Mouse (Mus musculus) heart, embryonic 10.5 days (tissue): ENCODE measurements around the gene Smarca2. TPM values are rescaled to one million over a fixed set of nuclear protein-coding genes. Genes with fewer than 3 reads are reported as not detected.

Experiments used
- DNase-seq: peaks from one replicate; pipeline ENCODE4 v3.0.0-alpha.2; 2017; ENCODE audit warnings: low spot score
- H3K27ac ChIP-seq: fragments of 300-500 bp; sonication (generic); 2 replicates; pipeline ENCODE4 v1.5.1; 2016; ENCODE audit warnings: mild to moderate bottlenecking
- H3K27me3 ChIP-seq: fragments of 300-500 bp; sonication (generic); 2 replicates; pipeline ENCODE4 v1.6.1; 2016; ENCODE audit warnings: mild to moderate bottlenecking; ENCODE audit not compliant: poor library complexity, insufficient read depth, severe bottlenecking
- H3K36me3 ChIP-seq: fragments of 300-500 bp; sonication (generic); 2 replicates; pipeline ENCODE4 v1.6.1; 2016; ENCODE audit warnings: mild to moderate bottlenecking, moderate library complexity
- H3K4me1 ChIP-seq: fragments of 300-500 bp; sonication (generic); 2 replicates; pipeline ENCODE4 v1.6.1; 2016; ENCODE audit warnings: mild to moderate bottlenecking
- H3K4me3 ChIP-seq: fragments of 300-500 bp; sonication (generic); 2 replicates; pipeline ENCODE4 v1.5.1; 2016; ENCODE audit warnings: mild to moderate bottlenecking, moderate library complexity
- H3K9me3 ChIP-seq: fragments of 300-500 bp; sonication (generic); 2 replicates; pipeline ENCODE4 v1.6.1; 2016; ENCODE audit warnings: mild to moderate bottlenecking, moderate library complexity
- WGBS: fragments of 180-500 bp; shearing (Covaris S2); methylation state at CpG from one replicate; pipeline ENCODE4 v1.1.7; 2016; 5-methylcytosine and 5-hydroxymethylcytosine counted together
- polyA plus RNA-seq: library from polyadenylated mRNA; unstranded; fragments of >200 nt; fragmentation: Nextera tagmentation; extraction: Ambion mirVana; gene quantifications from 2 replicates; pipeline ENCODE4 v1.2.1, GENCODE M21; 2016

Gene Smarca2
- polyA plus RNA-seq, 1 experiment from 2014 or later = 26.2 TPM

GRCm38 (mm10) chr19:26758620-26759019 lies 153.8 kb downstream of the Smarca2 start:
- H3K27ac ChIP-seq = no peak overlapping the region
- 48% methylated on average over 7 of the region's 7 CpGs for WGBS
- no peak overlapping the region for H3K4me3 ChIP-seq
- 0 out of 2 replicates have a peak, but pooled peaks cover 7% of the 10 kb centered on the region for H3K36me3 ChIP-seq
- no peaks in the 10 kb centered on the region for H3K9me3 ChIP-seq
- H3K4me1 ChIP-seq = peaks cover 17% of the 10 kb centered on the region
- no peaks in the 10 kb centered on the region for H3K27me3 ChIP-seq
- no peak for DNase-seq

- no peak for DNase-seq
- H3K4me1 ChIP-seq = peaks cover 12% of the 10 kb centered on the region
- H3K36me3 ChIP-seq = 0 out of 2 replicates have a peak, but pooled peaks cover 7% of the 10 kb centered on the region
- no peaks in the 10 kb centered on the region for H3K9me3 ChIP-seq
- 79% methylated on average over 13 of the region's 13 CpGs for WGBS
- H3K27ac ChIP-seq = 0 out of 2 replicates have a peak overlapping the region, but pooled peaks have one; percentile 7
- H3K27me3 ChIP-seq = no peaks in the 10 kb centered on the region
- no peak overlapping the region for H3K4me3 ChIP-seq
Measured at GRCm38 (mm10) chr19:26759295-26759694, 154.4 kb downstream of the Smarca2 start.

DNA sequence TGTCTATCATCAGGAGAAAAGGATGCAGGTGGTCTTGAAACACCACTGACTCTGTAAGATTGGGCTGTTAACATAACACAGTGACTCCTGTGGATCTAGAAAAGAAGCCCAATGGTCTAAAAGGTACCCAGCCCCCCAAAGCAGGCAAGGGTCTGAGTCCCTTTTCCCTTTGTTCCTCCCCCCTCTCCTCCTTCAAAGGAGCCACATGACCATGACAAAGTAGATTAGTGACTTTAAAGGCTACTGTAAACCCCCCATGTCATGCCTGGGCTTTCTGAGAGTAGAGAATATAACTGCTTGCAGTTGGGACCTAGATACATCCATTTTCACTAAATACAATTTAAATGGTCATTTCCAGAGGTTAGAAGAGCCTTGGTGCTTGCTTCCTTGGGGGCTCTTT lies 156.4 kb downstream of the Smarca2 start:
- Histone ChIP-seq H3K27ac (no peak overlapping the region), H3K4me3 (no peak overlapping the region), H3K36me3 (0 out of 2 replicates have a peak, but pooled peaks cover 7% of the 10 kb centered on the region), H3K4me1 (peaks cover 12% of the 10 kb centered on the region), H3K27me3 (no peaks in the 10 kb centered on the region), H3K9me3 (no peaks in the 10 kb centered on the region)
- no peak for DNase-seq

- 80% methylated on average over 7 of the region's 7 CpGs for WGBS
- H3K4me3 ChIP-seq = no peak overlapping the region
- peak; percentile 14 for DNase-seq
- 0 out of 2 replicates have a peak, but pooled peaks cover 4% of the 10 kb centered on the region for H3K36me3 ChIP-seq
- no peak overlapping the region for H3K27ac ChIP-seq
- no peaks in the 10 kb centered on the region for H3K27me3 ChIP-seq
- 0 out of 2 replicates have a peak, but pooled peaks cover 5% of the 10 kb centered on the region for H3K4me1 ChIP-seq
- H3K9me3 ChIP-seq = no peaks in the 10 kb centered on the region
Measured at GRCm38 (mm10) chr19:26765483-26765882, 160.6 kb downstream of the Smarca2 start.

DNA sequence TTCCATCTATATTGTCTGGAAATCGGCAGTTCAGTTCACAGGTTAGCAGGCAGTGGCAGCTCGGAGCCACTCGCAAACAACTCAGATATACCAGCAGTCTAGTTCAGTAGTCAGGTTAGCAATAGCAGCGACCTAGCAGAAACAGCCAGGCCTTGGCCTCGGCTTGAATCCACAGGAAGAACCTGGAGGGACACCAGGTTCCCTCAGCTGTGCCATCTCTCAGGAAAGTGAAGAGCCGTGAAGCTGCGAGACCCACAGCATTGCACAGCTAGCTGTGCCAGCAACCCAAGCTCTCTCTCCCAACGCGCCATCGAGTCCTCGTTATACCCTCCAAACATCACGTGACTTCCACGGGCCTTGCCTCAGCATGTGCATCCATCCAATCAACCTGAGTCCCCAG lies 162.6 kb downstream of the Smarca2 start:
- Histone ChIP-seq H3K9me3 (no peaks in the 10 kb centered on the region), H3K27me3 (no peaks in the 10 kb centered on the region), H3K36me3 (peaks cover 8% of the 10 kb centered on the region; the same call in 1 of the 2 replicates), H3K4me3 (no peak overlapping the region), H3K27ac (no peak overlapping the region), H3K4me1 (no peaks in the 10 kb centered on the region)
- peak; percentile 65 for DNase-seq
- WGBS = 90% methylated on average over 13 of the region's 13 CpGs

- DNase-seq = no peak
- no peaks in the 10 kb centered on the region for H3K9me3 ChIP-seq
- H3K4me1 ChIP-seq = no peaks in the 10 kb centered on the region
- H3K4me3 ChIP-seq = no peak overlapping the region
- WGBS = 86% methylated on average over 6 of the region's 6 CpGs
- no peak overlapping the region for H3K27ac ChIP-seq
- H3K27me3 ChIP-seq = no peaks in the 10 kb centered on the region
- peaks cover 13% of the 10 kb centered on the region; the same call in 1 of the 2 replicates for H3K36me3 ChIP-seq
Measured at GRCm38 (mm10) chr19:26767941-26768340, 163.1 kb downstream of the Smarca2 start.

DNA sequence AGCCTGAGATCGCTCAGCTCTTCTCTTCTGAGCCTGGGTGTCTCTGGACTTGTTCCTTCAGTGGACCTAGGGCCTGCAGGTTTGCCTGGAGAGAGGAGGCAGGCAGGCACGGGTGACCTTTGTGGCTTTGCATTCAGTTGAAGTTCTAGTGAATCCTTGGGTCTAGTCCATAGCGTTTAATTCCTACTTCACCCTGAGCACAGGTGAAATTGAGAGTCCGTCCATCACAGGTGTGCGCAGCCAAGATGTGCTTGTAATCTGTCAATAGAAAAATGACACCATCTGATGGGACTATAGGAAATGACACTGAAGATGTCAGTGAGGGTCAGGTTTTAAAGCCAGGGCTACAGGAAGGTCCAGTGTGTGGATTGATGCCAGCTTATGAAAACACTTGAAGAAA lies 164.0 kb downstream of the Smarca2 start:
- H3K4me1 ChIP-seq = no peaks in the 10 kb centered on the region
- peak; percentile 57 for DNase-seq
- no peaks in the 10 kb centered on the region for H3K9me3 ChIP-seq
- peaks cover 19% of the 10 kb centered on the region; the same call in 1 of the 2 replicates for H3K36me3 ChIP-seq
- no peak overlapping the region for H3K4me3 ChIP-seq
- no peaks in the 10 kb centered on the region for H3K27me3 ChIP-seq
- 91% methylated on average over 5 of the region's 5 CpGs for WGBS
- H3K27ac ChIP-seq = no peak overlapping the region

DNA sequence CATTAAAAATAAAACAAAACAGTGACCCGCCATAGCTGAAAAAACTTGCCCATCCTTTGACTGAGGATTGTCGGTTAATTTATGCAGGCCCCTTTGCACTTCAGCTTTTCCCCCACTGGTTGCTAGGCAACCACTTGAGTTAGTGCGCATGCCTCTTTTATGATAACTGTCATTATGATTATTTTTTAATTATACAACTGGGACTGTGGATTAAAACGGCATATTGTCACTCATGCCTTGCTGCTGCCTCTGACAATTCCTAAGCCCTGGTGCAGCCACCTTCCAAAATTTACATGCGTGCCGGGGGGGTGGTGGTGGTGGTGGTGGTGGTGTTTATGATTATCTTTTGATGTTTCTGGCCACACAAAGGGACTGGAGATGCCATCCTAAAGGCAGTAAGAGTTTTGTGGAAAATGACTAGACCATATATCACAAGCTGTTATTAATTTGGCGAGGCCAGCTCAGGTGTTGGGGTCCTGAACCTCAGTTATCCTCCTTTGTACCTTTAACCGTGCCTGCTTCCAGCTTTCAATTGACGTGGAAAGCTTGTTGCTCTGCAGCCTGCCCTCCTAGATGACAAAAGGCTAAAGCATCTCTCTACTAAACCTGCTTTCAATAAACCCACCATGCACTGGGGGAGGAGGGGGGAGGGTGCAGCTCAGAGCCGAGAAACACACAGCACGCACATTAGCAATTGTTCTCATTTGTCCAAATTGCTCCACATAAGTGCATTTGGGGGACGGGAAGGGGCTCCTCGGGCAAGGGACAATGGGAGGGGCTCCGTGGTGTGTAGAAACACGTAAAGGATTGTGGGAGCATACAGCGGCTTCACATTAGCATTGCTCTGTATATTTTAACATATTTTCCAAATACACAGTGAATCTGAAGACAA lies 165.0 kb downstream of the Smarca2 start:
- no peak overlapping the region for H3K27ac ChIP-seq
- 74% methylated on average over 16 of the region's 16 CpGs for WGBS

DNA sequence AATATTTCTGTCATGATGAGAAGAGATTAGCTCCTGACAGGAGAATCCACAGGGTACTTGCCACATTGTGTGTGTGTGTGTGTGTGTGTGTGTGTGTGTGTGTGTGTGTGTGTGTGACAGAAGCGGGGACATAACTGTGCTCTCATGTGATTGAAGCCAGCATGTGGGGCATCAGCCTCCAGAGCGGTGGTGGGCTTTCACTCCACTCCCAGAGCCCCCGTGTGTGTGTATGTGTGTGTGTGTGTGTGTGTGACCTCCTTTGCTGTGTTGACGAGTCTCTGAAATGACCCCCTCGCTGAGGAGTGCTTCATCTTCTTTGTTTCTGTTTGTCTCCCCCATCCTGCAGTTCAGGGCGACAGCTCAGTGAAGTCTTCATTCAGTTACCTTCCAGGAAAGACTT lies 165.7 kb downstream of the Smarca2 start:
- Histone ChIP-seq H3K27ac (no peak overlapping the region), H3K4me3 (no peak overlapping the region), H3K36me3 (peaks cover 30% of the 10 kb centered on the region; the same call in 1 of the 2 replicates), H3K4me1 (no peaks in the 10 kb centered on the region), H3K9me3 (no peaks in the 10 kb centered on the region), H3K27me3 (no peaks in the 10 kb centered on the region)
- WGBS = 78% methylated on average over 6 of the region's 6 CpGs
- DNase-seq = peak; percentile 47

More for the DNA sequence above, 165.0 kb downstream of the Smarca2 start:
- H3K4me1 ChIP-seq = no peaks in the 10 kb centered on the region
- no peak overlapping the region for H3K4me3 ChIP-seq
- DNase-seq = peak; percentile 22
- no peaks in the 10 kb centered on the region for H3K27me3 ChIP-seq
- peaks cover 27% of the 10 kb centered on the region; the same call in 1 of the 2 replicates for H3K36me3 ChIP-seq
- no peaks in the 10 kb centered on the region for H3K9me3 ChIP-seq

DNA sequence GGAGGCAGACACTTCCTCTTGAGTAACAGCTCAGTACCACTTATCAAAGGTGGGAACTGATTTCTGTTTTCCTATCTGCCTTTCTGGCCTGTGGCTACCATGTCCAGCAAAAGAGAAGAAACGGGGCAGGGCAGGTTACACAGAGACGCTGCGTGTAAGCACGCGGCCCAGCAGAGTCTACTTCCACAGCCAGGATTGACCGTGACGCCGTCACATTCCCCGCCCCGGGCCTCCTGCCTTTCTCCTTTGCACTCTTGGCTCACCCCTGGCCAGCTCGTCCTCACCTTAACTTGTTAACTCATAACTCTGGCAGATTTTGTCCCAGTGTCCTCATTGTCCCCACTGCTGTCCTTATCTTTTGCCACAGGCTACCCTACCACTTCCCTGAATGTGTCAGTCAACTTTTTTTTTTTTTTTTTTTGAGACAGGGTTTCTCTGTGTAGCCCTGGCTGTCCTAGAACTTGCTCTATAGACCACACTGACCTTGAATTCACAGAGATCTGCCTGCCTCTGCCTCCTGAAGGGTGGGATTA lies 167.3 kb downstream of the Smarca2 start:
- H3K4me3 ChIP-seq = no peak overlapping the region
- H3K36me3 ChIP-seq = peaks cover 34% of the 10 kb centered on the region; the same call in 1 of the 2 replicates
- H3K9me3 ChIP-seq = no peaks in the 10 kb centered on the region
- 95% methylated on average over 11 of the region's 11 CpGs for WGBS
- peak; percentile 69 for DNase-seq
- H3K27me3 ChIP-seq = no peaks in the 10 kb centered on the region
- H3K4me1 ChIP-seq = 0 out of 2 replicates have a peak, but pooled peaks cover 4% of the 10 kb centered on the region
- no peak overlapping the region for H3K27ac ChIP-seq

DNA sequence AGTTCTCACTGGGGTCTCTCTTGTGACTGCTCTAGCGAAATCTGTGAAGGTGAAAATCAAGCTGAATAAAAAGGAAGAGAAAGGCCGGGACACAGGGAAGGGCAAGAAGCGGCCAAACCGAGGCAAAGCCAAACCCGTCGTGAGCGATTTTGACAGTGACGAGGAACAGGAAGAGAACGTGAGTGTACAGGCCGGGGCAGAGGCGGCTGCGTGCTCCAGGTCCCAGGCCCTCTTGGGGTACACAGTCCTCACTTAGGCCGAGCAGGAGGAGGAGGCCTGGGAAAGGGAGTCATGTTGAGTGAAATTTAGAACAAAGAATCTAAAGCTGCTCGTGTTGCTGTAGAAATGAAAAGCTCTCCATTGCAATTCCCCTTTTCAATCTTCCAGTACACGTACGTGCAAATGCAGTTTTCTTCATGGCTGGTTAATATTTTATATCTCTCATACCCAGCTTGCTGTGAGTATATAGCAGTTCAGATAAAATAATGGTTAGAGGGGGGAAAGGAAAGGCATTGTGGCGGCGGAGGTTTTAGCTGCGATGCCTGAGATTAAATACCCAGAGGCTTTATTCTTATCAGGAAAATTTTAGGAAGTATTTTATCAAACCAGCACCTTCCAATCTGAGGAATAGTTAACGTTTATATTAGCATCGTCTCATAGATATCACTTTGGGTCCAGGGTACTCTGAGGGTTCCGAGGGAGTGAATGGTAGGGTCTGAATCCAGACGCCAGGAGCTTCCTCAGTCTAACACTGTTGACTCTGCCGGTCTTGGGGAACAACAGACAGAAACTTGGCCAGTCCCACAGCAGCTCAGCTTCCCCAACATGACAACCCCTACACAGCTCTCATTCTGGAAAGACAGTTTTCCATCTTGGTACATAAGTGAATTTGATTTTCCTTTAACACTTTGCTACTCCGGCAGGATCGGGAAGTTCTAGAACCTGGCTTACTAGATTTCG lies 171.5 kb downstream of the Smarca2 start:
- peak; percentile 68 for DNase-seq
- H3K36me3 ChIP-seq = peaks cover 44% of the 10 kb centered on the region; the same call in 1 of the 2 replicates
- 59% methylated on average over 27 of the region's 27 CpGs for WGBS

GRCm38 (mm10) chr19:26778199-26778598 lies 173.3 kb downstream of the Smarca2 start:
- WGBS = 83% methylated on average over 5 of the region's 5 CpGs
- Histone ChIP-seq H3K9me3 (no peaks in the 10 kb centered on the region), H3K4me3 (no peak overlapping the region), H3K36me3 (peaks cover 31% of the 10 kb centered on the region; the same call in 1 of the 2 replicates), H3K27ac (no peak overlapping the region), H3K4me1 (0 out of 2 replicates have a peak, but pooled peaks cover 4% of the 10 kb centered on the region), H3K27me3 (no peaks in the 10 kb centered on the region)
- peak; percentile 11 for DNase-seq

More for the DNA sequence above, 171.5 kb downstream of the Smarca2 start:
- peak overlapping the region; percentile 8; the same call in 1 of the 2 replicates for H3K27ac ChIP-seq
- H3K4me3 ChIP-seq = no peak overlapping the region
- 0 out of 2 replicates have a peak, but pooled peaks cover 4% of the 10 kb centered on the region for H3K4me1 ChIP-seq
- no peaks in the 10 kb centered on the region for H3K9me3 ChIP-seq
- H3K27me3 ChIP-seq = no peaks in the 10 kb centered on the region
